Mouse (Mus musculus): ENCODE data around the gene Ppfibp1. TPM values are rescaled to one million over a fixed set of nuclear protein-coding genes. Genes with fewer than 3 reads are reported as not detected.

Ppfibp1 gene
- polyA plus RNA-seq, 1 experiment from 2014 or later = 30.5 TPM

DNA sequence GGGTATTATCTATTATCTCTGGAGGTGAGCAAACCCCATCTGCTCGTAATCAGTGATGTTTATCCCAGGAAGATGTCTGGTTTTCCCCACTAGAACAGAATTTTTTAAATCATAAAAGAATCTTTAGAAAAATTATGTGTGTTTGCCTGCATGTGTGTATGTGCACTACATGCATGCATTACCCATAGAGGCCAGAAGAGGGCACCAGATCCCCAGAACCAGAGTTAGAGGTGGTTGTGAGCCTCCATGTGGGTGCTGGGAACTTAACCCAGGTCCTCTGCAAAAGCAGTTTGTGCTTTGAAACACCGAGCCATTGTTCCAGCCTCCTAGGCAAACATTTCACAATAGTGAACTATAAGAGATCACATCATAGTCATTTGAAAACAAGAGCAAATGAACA is 11.5 kb upstream of the Ppfibp1 start:
- DNase-seq (ENCODE audit: low spot score) (no peak), ATAC-seq (ENCODE audit: insufficient read depth, low FRiP score, low TSS enrichment) (no peak)
- Histone ChIP-seq H3K4me1 (ENCODE audit: control insufficient read depth, insufficient read depth, low read length) (no peaks in the 10 kb centered on the region), H3K9me3 (ENCODE audit: control insufficient read depth, low read length) (no peaks in the 10 kb centered on the region; the same call in 1 of the 2 replicates), H3K4me3 (ENCODE audit: low read depth, low read length) (no peak overlapping the region), H3K4me2 (ENCODE audit: low read depth) (no peak overlapping the region), H3K27me3 (ENCODE audit: control insufficient read depth, insufficient read depth, low read length) (no peaks in the 10 kb centered on the region), H3K9ac (ENCODE audit: low read length) (no peak overlapping the region), H3K36me3 (ENCODE audit: control insufficient read depth, insufficient read depth, low read length) (no peaks in the 10 kb centered on the region), H3K27ac (ENCODE audit: low read depth, low read length) (no peak overlapping the region)
- WGBS = 89% methylated on average over 2 of the region's 2 CpGs

- ATAC-seq (ENCODE audit: insufficient read depth, low FRiP score, low TSS enrichment) = no peak
- H3K27me3 ChIP-seq (ENCODE audit: control insufficient read depth, insufficient read depth, low read length) = no peaks in the 10 kb centered on the region
- no peak overlapping the region for H3K4me3 ChIP-seq (ENCODE audit: low read depth, low read length)
- 94% methylated on average over 12 of the region's 12 CpGs for WGBS
- no peak overlapping the region for H3K27ac ChIP-seq (ENCODE audit: low read depth, low read length)
- H3K4me2 ChIP-seq (ENCODE audit: low read depth) = no peak overlapping the region
- no peak for DNase-seq (ENCODE audit: low spot score)
- no peaks in the 10 kb centered on the region; the same call in 1 of the 2 replicates for H3K9me3 ChIP-seq (ENCODE audit: control insufficient read depth, low read length)
- H3K9ac ChIP-seq (ENCODE audit: low read length) = no peak overlapping the region
- no peaks in the 10 kb centered on the region for H3K36me3 ChIP-seq (ENCODE audit: control insufficient read depth, insufficient read depth, low read length)
- no peaks in the 10 kb centered on the region for H3K4me1 ChIP-seq (ENCODE audit: control insufficient read depth, insufficient read depth, low read length)
Observed at GRCm38 (mm10) chr6:146877425-146878045, 10.8 kb upstream of the Ppfibp1 start.

DNA sequence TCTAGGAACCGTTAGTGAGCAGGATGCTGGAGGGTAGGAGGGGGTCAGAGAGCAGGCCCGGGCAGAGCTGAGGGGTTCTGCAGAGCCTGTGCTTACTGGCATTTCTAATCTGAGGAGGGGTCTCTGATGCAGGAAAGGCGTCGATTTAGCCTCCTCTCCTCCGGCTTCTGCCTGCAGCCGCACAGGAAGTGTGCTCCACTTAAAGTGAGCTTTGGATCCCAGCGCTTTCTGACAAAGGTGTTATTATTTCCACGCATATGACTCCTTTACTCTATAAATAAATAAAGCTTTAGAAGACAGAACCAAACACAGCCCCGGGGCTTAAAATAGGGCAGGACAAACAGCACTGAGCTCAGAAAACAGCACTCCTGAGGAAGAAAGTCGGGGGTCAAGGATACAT is 9.4 kb upstream of the Ppfibp1 start:
- no peak for ATAC-seq (ENCODE audit: insufficient read depth, low FRiP score, low TSS enrichment)
- Histone ChIP-seq H3K9me3 (ENCODE audit: control insufficient read depth, low read length) (no peaks in the 10 kb centered on the region; the same call in 1 of the 2 replicates), H3K36me3 (ENCODE audit: control insufficient read depth, insufficient read depth, low read length) (no peaks in the 10 kb centered on the region), H3K4me3 (ENCODE audit: low read depth, low read length) (no peak overlapping the region), H3K4me2 (ENCODE audit: low read depth) (no peak overlapping the region), H3K4me1 (ENCODE audit: control insufficient read depth, insufficient read depth, low read length) (no peaks in the 10 kb centered on the region), H3K27ac (ENCODE audit: low read depth, low read length) (no peak overlapping the region), H3K27me3 (ENCODE audit: control insufficient read depth, insufficient read depth, low read length) (no peaks in the 10 kb centered on the region), H3K9ac (ENCODE audit: low read length) (no peak overlapping the region)
- 40% methylated on average over 10 of the region's 10 CpGs for WGBS
- DNase-seq (ENCODE audit: low spot score) = no peak

- Histone ChIP-seq H3K4me2 (ENCODE audit: low read depth) (no peak overlapping the region), H3K36me3 (ENCODE audit: control insufficient read depth, insufficient read depth, low read length) (no peaks in the 10 kb centered on the region), H3K4me3 (ENCODE audit: low read depth, low read length) (no peak overlapping the region), H3K9ac (ENCODE audit: low read length) (no peak overlapping the region), H3K27ac (ENCODE audit: low read depth, low read length) (no peak overlapping the region), H3K4me1 (ENCODE audit: control insufficient read depth, insufficient read depth, low read length) (no peaks in the 10 kb centered on the region), H3K27me3 (ENCODE audit: control insufficient read depth, insufficient read depth, low read length) (no peaks in the 10 kb centered on the region), H3K9me3 (ENCODE audit: control insufficient read depth, low read length) (no peaks in the 10 kb centered on the region; the same call in 1 of the 2 replicates)
- WGBS = 91% methylated on average over 9 of the region's 9 CpGs
- DNase-seq (ENCODE audit: low spot score) (no peak), ATAC-seq (ENCODE audit: insufficient read depth, low FRiP score, low TSS enrichment) (no peak)
Observed at GRCm38 (mm10) chr6:146879856-146880255, 8.4 kb upstream of the Ppfibp1 start.

- ATAC-seq (ENCODE audit: insufficient read depth, low FRiP score, low TSS enrichment) = no peak
- no peak overlapping the region for H3K4me2 ChIP-seq (ENCODE audit: low read depth)
- no peaks in the 10 kb centered on the region for H3K27me3 ChIP-seq (ENCODE audit: control insufficient read depth, insufficient read depth, low read length)
- no peak overlapping the region for H3K27ac ChIP-seq (ENCODE audit: low read depth, low read length)
- DNase-seq (ENCODE audit: low spot score) = no peak
- no peaks in the 10 kb centered on the region; the same call in 1 of the 2 replicates for H3K9me3 ChIP-seq (ENCODE audit: control insufficient read depth, low read length)
- no peaks in the 10 kb centered on the region for H3K4me1 ChIP-seq (ENCODE audit: control insufficient read depth, insufficient read depth, low read length)
- 88% methylated on average over 4 of the region's 4 CpGs for WGBS
- no peaks in the 10 kb centered on the region for H3K36me3 ChIP-seq (ENCODE audit: control insufficient read depth, insufficient read depth, low read length)
- H3K4me3 ChIP-seq (ENCODE audit: low read depth, low read length) = no peak overlapping the region
- no peak overlapping the region for H3K9ac ChIP-seq (ENCODE audit: low read length)
Observed at GRCm38 (mm10) chr6:146880296-146880695, 8.0 kb upstream of the Ppfibp1 start.

DNA sequence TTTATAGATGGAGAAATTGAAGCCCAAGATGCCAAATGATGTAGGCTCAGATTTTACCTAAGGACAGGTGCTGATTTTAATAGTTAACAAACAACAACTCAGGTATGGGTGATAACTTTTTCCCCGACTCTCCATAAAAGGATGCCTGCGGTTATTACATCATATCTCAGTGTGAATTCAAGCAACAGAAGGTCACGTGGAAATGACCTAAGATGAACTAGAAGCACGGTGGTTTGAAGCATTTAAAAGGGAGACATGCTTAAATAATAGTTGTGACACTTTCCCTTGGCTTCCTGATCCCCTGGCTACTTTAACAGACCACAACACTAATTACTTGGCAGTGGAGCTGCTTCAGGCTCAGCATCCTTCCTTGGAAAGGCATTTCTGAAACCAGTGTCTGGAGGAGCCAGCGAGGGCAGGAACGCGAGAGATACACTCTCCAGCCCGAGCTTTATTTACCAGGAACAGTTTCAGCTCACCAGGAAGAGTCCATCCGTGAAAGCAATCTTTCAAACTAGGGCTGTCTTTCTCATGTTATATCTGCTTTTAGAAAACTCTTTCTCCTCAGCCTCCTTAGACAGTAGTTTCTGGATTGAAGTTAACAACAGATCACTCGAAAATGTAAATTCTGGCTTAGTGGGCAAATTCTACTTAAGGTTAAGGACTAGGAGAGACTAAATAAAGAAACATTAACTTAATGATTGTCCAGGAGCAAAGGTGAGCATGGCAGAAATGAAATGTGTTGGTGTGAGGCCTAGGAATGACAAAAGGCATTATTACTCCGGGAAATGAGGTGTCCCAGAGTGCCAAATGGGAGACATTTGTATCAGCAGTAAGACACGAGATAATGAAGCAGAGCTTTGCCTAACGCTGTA is 6.2 kb upstream of the Ppfibp1 start:
- Histone ChIP-seq H3K27ac (ENCODE audit: low read depth, low read length) (no peak overlapping the region), H3K27me3 (ENCODE audit: control insufficient read depth, insufficient read depth, low read length) (no peaks in the 10 kb centered on the region), H3K4me1 (ENCODE audit: control insufficient read depth, insufficient read depth, low read length) (no peaks in the 10 kb centered on the region), H3K9me3 (ENCODE audit: control insufficient read depth, low read length) (no peaks in the 10 kb centered on the region; the same call in 1 of the 2 replicates), H3K36me3 (ENCODE audit: control insufficient read depth, insufficient read depth, low read length) (no peaks in the 10 kb centered on the region), H3K4me2 (ENCODE audit: low read depth) (no peak overlapping the region), H3K9ac (ENCODE audit: low read length) (no peak overlapping the region), H3K4me3 (ENCODE audit: low read depth, low read length) (no peak overlapping the region)
- WGBS = 63% methylated on average over 13 of the region's 13 CpGs
- no peak for DNase-seq (ENCODE audit: low spot score)
- ATAC-seq (ENCODE audit: insufficient read depth, low FRiP score, low TSS enrichment) = no peak

- DNase-seq (ENCODE audit: low spot score) (no peak), ATAC-seq (ENCODE audit: insufficient read depth, low FRiP score, low TSS enrichment) (no peak)
- Histone ChIP-seq H3K4me2 (ENCODE audit: low read depth) (no peak overlapping the region), H3K4me1 (ENCODE audit: control insufficient read depth, insufficient read depth, low read length) (no peaks in the 10 kb centered on the region), H3K27me3 (ENCODE audit: control insufficient read depth, insufficient read depth, low read length) (no peaks in the 10 kb centered on the region), H3K9ac (ENCODE audit: low read length) (no peak overlapping the region), H3K27ac (ENCODE audit: low read depth, low read length) (no peak overlapping the region), H3K9me3 (ENCODE audit: control insufficient read depth, low read length) (no peaks in the 10 kb centered on the region), H3K36me3 (ENCODE audit: control insufficient read depth, insufficient read depth, low read length) (no peaks in the 10 kb centered on the region), H3K4me3 (ENCODE audit: low read depth, low read length) (no peak overlapping the region)
- 56% methylated on average over 2 of the region's 2 CpGs for WGBS
Observed at GRCm38 (mm10) chr6:146883426-146883825, 4.9 kb upstream of the Ppfibp1 start.

GRCm38 (mm10) chr6:146884171-146884570 is 4.1 kb upstream of the Ppfibp1 start:
- no peak for DNase-seq (ENCODE audit: low spot score)
- H3K4me3 ChIP-seq (ENCODE audit: low read depth, low read length) = no peak overlapping the region
- H3K4me2 ChIP-seq (ENCODE audit: low read depth) = no peak overlapping the region
- H3K9ac ChIP-seq (ENCODE audit: low read length) = no peak overlapping the region
- WGBS = 89% methylated on average over 3 of the region's 3 CpGs
- no peak overlapping the region for H3K27ac ChIP-seq (ENCODE audit: low read depth, low read length)
- H3K27me3 ChIP-seq (ENCODE audit: control insufficient read depth, insufficient read depth, low read length) = peaks cover 5% of the 10 kb centered on the region
- no peaks in the 10 kb centered on the region for H3K36me3 ChIP-seq (ENCODE audit: control insufficient read depth, insufficient read depth, low read length)
- no peaks in the 10 kb centered on the region for H3K4me1 ChIP-seq (ENCODE audit: control insufficient read depth, insufficient read depth, low read length)
- H3K9me3 ChIP-seq (ENCODE audit: control insufficient read depth, low read length) = no peaks in the 10 kb centered on the region
- no peak for ATAC-seq (ENCODE audit: insufficient read depth, low FRiP score, low TSS enrichment)

DNA sequence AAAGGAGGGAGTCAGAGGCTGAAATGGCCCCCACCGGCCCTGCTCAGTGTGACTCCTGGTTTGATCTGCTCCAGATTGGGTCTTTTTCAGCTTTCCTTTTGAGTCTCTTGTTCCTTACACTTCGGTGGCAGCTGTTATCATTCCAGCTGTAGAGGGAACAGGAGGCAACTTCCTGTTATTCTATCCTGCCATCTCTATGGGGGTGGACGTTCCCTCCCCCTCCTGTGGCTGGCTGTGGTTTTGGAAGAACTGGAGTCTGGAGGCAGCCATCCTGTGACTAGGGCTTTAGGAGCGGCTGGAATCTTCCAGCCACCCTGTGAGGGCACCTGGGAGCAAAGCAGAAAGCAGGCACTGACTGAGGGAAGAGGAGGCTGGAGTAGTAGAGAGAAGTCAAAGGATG is 3.4 kb upstream of the Ppfibp1 start:
- Histone ChIP-seq H3K36me3 (ENCODE audit: control insufficient read depth, insufficient read depth, low read length) (no peaks in the 10 kb centered on the region), H3K27ac (ENCODE audit: low read depth, low read length) (no peak overlapping the region), H3K4me3 (ENCODE audit: low read depth, low read length) (no peak overlapping the region), H3K27me3 (ENCODE audit: control insufficient read depth, insufficient read depth, low read length) (peaks cover 5% of the 10 kb centered on the region), H3K4me2 (ENCODE audit: low read depth) (no peak overlapping the region), H3K4me1 (ENCODE audit: control insufficient read depth, insufficient read depth, low read length) (no peaks in the 10 kb centered on the region), H3K9me3 (ENCODE audit: control insufficient read depth, low read length) (no peaks in the 10 kb centered on the region), H3K9ac (ENCODE audit: low read length) (no peak overlapping the region)
- 32% methylated on average over 4 of the region's 4 CpGs for WGBS
- DNase-seq (ENCODE audit: low spot score) (no peak), ATAC-seq (ENCODE audit: insufficient read depth, low FRiP score, low TSS enrichment) (no peak)

All from neural tube, embryonic 11.5 days (tissue).